Mouse (Mus musculus): ENCODE results near the gene Tnrc6b.
A peak's percentile ranks its signal among the peaks of the same experiment; 100 is the strongest.

- TF ChIP-seq CTCF (IDR thresholded peaks at IDR 0.05; ENCODE audit: low read depth) (peak; percentile 73), EP300 (IDR thresholded peaks at IDR 0.05; ENCODE audit: low read depth) (no peak)
Observed at GRCm38 (mm10) chr15:80945851-80946250, 234.7 kb downstream of the Tnrc6b start.
